Mouse (Mus musculus) forebrain, embryonic 15.5 days (tissue): ENCODE results near the gene Rhbg. TPM values are rescaled to one million over a fixed set of nuclear protein-coding genes. Genes with fewer than 3 reads are reported as not detected.

Experiments used
- ATAC-seq: fragments of 200-750 bp; cut with Nextera tagmentation; replicated peaks from 2 replicates; pipeline ENCODE4 v1.8.0; 2017; ENCODE audit warnings: mild to moderate bottlenecking, moderate TSS enrichment, moderate library complexity
- H3K27ac ChIP-seq: fragments of 300-500 bp; sonication (generic); replicated peaks from 2 replicates; pipeline ENCODE4 v1.5.1; 2015; ENCODE audit warnings: mild to moderate bottlenecking, inconsistent platforms
- H3K27me3 ChIP-seq: fragments of 300-500 bp; sonication (generic); 2 replicates; pipeline ENCODE4 v1.6.1; 2015; ENCODE audit warnings: inconsistent platforms
- H3K36me3 ChIP-seq: fragments of 300-500 bp; sonication (generic); 2 replicates; pipeline ENCODE4 v1.6.1; 2015; ENCODE audit warnings: mild to moderate bottlenecking, inconsistent platforms
- H3K4me1 ChIP-seq: fragments of 300-500 bp; sonication (generic); 2 replicates; pipeline ENCODE4 v1.6.1; 2015; ENCODE audit warnings: inconsistent platforms
- H3K4me2 ChIP-seq: fragments of 300-500 bp; sonication (generic); replicated peaks from 2 replicates; pipeline ENCODE4 v1.6.1; 2015; ENCODE audit warnings: mild to moderate bottlenecking, inconsistent platforms
- H3K4me3 ChIP-seq: fragments of 300-500 bp; sonication (generic); 2 replicates; pipeline ENCODE4 v1.5.1; 2015; ENCODE audit warnings: mild to moderate bottlenecking, inconsistent platforms
- H3K9ac ChIP-seq: fragments of 300-500 bp; sonication (generic); replicated peaks from 2 replicates; pipeline ENCODE4 v1.6.1; 2015; ENCODE audit warnings: mild to moderate bottlenecking, inconsistent platforms
- H3K9me3 ChIP-seq: fragments of 300-500 bp; sonication (generic); 2 replicates; pipeline ENCODE4 v1.6.1; 2016; ENCODE audit warnings: inconsistent platforms
- WGBS: fragments of 180-500 bp; shearing (Covaris S2); methylation state at CpG from one replicate; pipeline ENCODE4 v1.1.7; 2015; ENCODE audit warnings: mixed read lengths; 5-methylcytosine and 5-hydroxymethylcytosine counted together
- polyA plus RNA-seq: library from polyadenylated mRNA; unstranded; fragments of >200 nt; fragmentation: Nextera tagmentation; extraction: Ambion mirVana; gene quantifications from 2 replicates; pipeline ENCODE4 v1.2.1, GENCODE M21; 2015

Gene Rhbg
- polyA plus RNA-seq, 1 experiment from 2014 or later = 0.14 TPM

DNA sequence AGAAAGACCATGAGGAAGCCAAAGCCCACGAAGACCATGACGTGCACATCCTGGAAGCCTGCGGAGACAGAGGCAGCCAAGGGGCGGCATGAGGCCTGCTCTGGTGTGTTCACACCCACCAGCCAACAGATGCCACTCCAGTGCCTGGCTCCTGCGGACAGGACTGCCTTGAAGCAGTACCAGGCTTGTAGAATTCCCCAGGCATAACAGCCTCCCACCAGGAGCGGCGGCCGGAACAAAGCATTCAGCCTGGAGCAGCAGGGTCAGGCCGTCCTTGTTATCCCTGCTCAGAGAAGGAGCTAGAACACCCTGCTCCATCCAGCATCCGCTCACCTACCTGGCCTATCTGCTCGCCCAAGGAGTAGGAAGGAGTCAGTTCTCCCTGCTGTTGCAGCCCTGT lies 6.1 kb downstream of the Rhbg start:
- no peak for ATAC-seq
- peaks cover 3% of the 10 kb centered on the region; the same call in 1 of the 2 replicates for H3K27me3 ChIP-seq
- WGBS = 52% methylated on average over 11 of the region's 11 CpGs

DNA sequence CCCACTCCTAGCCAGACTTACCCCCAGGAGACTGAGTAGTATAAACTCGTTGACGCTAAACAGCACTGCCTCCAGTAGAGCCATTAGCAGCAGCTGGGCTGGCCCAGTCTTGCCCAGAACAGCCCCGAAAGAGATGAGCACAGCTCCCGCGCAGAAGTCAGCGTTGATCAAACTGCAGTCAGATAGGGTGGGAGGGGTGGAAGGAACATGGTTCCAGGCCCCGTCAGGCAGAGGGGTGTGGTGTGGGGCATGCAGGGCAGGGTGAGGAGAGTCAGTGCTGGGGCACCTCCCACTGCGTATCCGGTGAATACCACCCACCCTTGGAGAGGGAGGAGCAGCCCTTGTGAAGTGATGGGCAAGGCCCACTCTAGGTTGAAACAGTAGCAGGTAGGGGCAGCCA lies 6.8 kb downstream of the Rhbg start:
- Histone ChIP-seq H3K36me3 (no peaks in the 10 kb centered on the region), H3K4me1 (peaks cover 9% of the 10 kb centered on the region), H3K4me3 (no peak overlapping the region), H3K27ac (no peak overlapping the region), H3K9me3 (no peaks in the 10 kb centered on the region), H3K4me2 (no peak overlapping the region), H3K27me3 (no peaks in the 10 kb centered on the region), H3K9ac (no peak overlapping the region)
- ATAC-seq = no peak
- WGBS = 78% methylated on average over 9 of the region's 9 CpGs

More for the DNA sequence above, 6.1 kb downstream of the Rhbg start:
- Histone ChIP-seq H3K4me1 (peaks cover 1% of the 10 kb centered on the region; the same call in 1 of the 2 replicates), H3K4me2 (no peak overlapping the region), H3K9ac (no peak overlapping the region), H3K4me3 (no peak overlapping the region), H3K36me3 (no peaks in the 10 kb centered on the region), H3K27ac (no peak overlapping the region), H3K9me3 (no peaks in the 10 kb centered on the region)

DNA sequence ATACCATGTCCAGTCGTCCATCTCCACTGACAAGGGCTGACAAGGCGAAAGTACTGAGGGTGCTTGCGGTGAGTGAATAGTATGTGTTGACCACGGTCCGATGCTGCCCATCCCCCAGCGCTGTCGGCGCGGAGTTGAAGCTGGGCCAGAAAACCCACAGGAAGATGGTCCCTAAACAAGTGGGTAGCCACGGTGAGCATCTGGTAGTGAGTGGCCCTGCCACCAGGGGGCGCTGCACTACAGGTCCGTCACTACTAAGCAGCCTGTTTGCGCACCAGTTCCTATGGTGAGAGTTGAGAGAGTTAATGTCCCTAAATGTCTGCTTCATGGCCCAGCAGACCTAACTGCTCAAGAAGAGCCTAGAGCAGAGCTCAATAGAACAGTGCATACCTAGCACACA lies 8.7 kb downstream of the Rhbg start:
- Histone ChIP-seq H3K4me2 (no peak overlapping the region), H3K4me1 (peaks cover 27% of the 10 kb centered on the region), H3K9ac (no peak overlapping the region), H3K27ac (no peak overlapping the region), H3K27me3 (no peaks in the 10 kb centered on the region), H3K9me3 (no peaks in the 10 kb centered on the region), H3K4me3 (no peak overlapping the region), H3K36me3 (no peaks in the 10 kb centered on the region)
- WGBS = 19% methylated on average over 13 of the region's 13 CpGs
- ATAC-seq = no peak

DNA sequence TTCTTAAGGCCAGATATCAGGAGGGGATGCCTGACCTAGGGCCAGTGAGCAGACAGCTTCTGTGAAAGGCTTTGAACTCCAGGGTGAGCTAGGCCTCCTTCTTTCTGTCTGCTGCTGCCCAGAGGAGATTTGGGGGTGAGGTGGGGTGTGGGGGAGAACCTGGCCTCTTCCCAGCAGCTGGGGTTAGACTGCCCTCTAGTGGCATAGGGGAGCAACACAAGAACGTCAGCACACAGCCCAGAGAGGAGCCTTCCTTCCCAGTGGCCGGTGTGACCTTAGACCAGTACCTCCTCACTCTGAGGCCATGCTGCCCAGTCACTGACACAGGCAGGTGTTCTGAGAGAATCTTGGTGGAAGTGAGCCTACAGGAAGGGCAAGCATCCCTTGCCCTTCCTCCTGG lies 10.4 kb downstream of the Rhbg start:
- Histone ChIP-seq H3K36me3 (no peaks in the 10 kb centered on the region), H3K4me3 (no peak overlapping the region), H3K9me3 (no peaks in the 10 kb centered on the region), H3K4me1 (peaks cover 45% of the 10 kb centered on the region), H3K27ac (no peak overlapping the region), H3K4me2 (no peak overlapping the region), H3K9ac (no peak overlapping the region), H3K27me3 (no peaks in the 10 kb centered on the region)
- ATAC-seq = no peak
- 7% methylated on average over 2 of the region's 2 CpGs for WGBS

DNA sequence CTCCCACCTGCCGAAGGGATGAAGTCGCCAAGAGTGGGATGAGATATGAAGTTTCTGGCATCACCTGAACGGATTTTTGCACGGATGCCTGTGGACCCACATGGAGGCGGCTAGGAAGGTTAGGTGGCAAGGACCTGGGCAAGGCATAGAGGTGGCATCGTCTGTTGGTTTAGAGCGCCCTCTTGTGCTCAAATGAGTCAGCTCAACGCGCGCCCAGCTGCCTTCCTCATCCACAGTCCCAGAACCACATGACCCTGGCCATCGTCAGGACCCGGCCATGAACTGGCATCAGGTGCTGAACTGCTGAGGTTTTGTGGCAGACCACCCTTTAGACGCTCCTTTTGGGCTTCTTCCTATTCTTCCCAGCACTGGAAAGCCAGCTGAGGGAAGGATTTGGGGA lies 12.0 kb downstream of the Rhbg start:
- Histone ChIP-seq H3K27me3 (no peaks in the 10 kb centered on the region), H3K9me3 (no peaks in the 10 kb centered on the region), H3K36me3 (no peaks in the 10 kb centered on the region), H3K4me1 (peaks cover 60% of the 10 kb centered on the region), H3K9ac (peak overlapping the region; percentile 23; the same call in 1 of the 2 replicates), H3K27ac (peak overlapping the region; percentile 99), H3K4me3 (no peak overlapping the region), H3K4me2 (peak overlapping the region; percentile 20; the same call in 1 of the 2 replicates)
- peak; percentile 59 for ATAC-seq
- under 1% methylated on average over 13 of the region's 13 CpGs for WGBS

DNA sequence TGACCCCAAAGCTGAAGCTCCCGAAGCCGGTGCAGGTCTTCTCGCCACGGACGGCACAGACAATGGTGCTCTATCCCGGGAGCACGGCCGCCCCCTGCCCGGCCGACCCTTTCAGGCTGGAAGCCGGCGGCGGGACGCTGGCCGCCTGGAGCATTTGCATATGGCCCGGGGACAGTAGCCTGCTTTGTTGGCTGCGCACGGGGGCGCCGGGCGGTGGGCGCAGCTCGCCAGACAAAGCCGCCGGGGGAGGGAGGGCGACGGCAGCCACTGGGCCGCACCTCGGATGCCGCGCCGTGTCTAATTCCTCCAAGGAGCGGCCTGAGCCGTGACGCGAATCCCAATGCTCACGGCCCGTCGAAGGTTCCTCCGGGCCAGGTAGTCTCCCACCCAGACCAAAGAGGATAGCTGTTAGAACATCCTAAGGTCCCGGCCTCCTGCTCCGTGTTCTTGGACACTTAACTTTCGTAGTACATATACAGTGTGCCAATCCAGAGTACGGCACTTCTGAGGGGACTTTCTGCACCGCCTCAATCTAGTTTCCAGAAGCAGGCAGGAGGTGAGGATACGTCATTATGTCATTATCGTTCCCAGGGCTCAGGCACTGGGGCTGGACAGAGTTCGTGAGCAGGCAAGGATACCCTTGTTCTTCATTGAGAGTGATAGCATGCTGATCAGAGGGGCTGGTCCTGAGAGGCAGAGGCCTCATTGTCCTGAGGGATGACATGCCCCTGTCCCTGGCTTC lies 13.3 kb downstream of the Rhbg start:
- H3K9ac ChIP-seq = peak overlapping the region; percentile 41
- H3K27ac ChIP-seq = peak overlapping the region; percentile 99
- peak overlapping the region; percentile 15 for H3K4me3 ChIP-seq
- WGBS = 1% methylated on average over 46 of the region's 48 CpGs
- peak overlapping the region; percentile 44 for H3K4me2 ChIP-seq
- H3K9me3 ChIP-seq = no peaks in the 10 kb centered on the region
- 0 out of 2 replicates have a peak, but pooled peaks have one; percentile 5 for ATAC-seq
- no peaks in the 10 kb centered on the region for H3K27me3 ChIP-seq
- H3K36me3 ChIP-seq = no peaks in the 10 kb centered on the region
- peaks cover 73% of the 10 kb centered on the region for H3K4me1 ChIP-seq

DNA sequence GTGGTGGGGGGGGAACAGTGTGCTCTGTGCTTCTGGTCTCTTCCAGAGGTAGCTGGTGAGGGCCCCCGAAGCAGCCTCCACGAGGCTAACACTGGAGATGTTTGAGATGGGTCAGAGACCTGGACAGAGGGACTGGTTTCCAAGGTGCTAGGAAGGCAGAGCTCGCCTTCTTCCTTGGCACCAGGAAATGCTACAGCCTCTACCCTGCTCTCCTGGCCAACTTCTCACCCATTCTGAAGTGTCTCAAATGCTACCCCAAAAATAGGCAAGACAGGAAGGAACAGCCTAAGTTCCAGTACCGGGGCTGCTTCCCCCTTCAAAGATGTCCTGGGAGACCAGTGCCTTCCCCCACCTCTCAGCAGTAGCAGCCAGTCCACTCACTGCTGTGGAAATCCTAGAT lies 15.1 kb downstream of the Rhbg start:
- Histone ChIP-seq H3K9ac (0 out of 2 replicates have a peak overlapping the region, but pooled peaks have one; percentile 5), H3K27me3 (no peaks in the 10 kb centered on the region), H3K27ac (peak overlapping the region; percentile 99), H3K4me1 (peaks cover 84% of the 10 kb centered on the region), H3K4me3 (no peak overlapping the region), H3K36me3 (no peaks in the 10 kb centered on the region), H3K9me3 (no peaks in the 10 kb centered on the region), H3K4me2 (no peak overlapping the region)
- 45% methylated on average over 4 of the region's 4 CpGs for WGBS
- no peak for ATAC-seq

DNA sequence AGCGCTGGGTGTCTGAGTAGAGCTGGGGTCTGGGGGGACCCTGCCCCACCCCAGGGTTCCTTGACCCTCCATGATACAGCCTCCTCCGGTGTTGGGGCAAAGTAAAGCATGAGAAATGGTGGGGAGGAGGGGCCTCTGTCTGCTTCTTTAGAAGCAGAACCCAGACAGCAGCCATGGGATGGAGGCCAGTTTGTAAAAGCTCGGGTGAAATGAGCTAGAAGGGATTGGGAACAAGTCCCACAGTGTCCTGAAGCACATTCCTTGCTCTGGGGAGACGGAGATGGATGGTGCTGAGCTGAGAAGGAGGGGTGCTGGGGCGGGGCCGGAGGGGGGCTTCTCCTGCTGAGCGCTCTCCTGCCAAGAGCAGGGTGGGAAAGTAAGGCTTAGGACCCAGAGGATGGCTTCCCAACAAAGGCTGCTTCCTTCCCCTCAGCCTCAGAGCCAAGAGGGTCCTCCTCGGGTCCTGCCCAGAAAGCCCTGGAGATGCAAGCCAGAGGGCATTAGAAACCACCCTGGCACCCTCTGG lies 15.6 kb downstream of the Rhbg start:
- no peaks in the 10 kb centered on the region for H3K27me3 ChIP-seq
- no peaks in the 10 kb centered on the region for H3K9me3 ChIP-seq
- WGBS = 14% methylated on average over 8 of the region's 8 CpGs
- H3K27ac ChIP-seq = peak overlapping the region; percentile 99
- peak; percentile 75 for ATAC-seq
- H3K4me3 ChIP-seq = no peak overlapping the region
- peaks cover 89% of the 10 kb centered on the region for H3K4me1 ChIP-seq
- no peaks in the 10 kb centered on the region for H3K36me3 ChIP-seq
- 0 out of 2 replicates have a peak overlapping the region, but pooled peaks have one; percentile 5 for H3K9ac ChIP-seq
- no peak overlapping the region for H3K4me2 ChIP-seq

DNA sequence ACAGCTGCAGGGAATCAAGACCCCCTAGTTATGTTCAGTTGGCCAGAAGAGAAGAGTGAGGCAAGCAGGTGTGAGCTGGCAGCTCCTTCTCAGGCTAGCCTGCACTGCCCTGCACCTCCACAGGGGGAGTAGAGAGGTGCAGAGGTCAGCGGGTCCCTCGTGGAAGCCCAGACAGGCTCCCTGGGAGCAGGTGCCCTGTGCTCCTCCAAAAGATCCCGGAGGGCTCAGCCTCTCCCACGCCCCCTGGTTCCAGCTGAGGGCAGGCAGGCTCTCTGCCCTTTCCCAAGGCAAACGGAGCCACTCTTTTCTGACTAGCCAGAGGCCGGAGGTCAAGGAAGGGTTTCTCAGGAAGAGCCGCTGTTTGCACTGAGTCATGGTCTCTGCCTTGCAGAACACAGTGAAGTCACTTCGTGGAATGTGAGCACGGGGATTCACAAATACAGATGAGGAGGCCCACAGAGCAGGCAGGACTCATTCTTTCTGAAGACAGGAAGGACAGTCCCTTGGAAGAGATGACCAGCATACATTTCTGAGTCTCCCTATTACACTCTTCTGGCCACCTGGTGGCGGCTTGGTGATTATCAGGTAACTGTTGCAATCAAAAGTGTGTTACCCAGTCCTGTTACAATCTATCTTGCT lies 16.8 kb downstream of the Rhbg start:
- Histone ChIP-seq H3K9ac (0 out of 2 replicates have a peak overlapping the region, but pooled peaks have one; percentile 10), H3K4me2 (no peak overlapping the region), H3K4me1 (peaks cover 93% of the 10 kb centered on the region), H3K9me3 (no peaks in the 10 kb centered on the region), H3K27ac (peak overlapping the region; percentile 99), H3K4me3 (no peak overlapping the region), H3K27me3 (no peaks in the 10 kb centered on the region), H3K36me3 (no peaks in the 10 kb centered on the region)
- ATAC-seq = no peak
- 5% methylated on average over 10 of the region's 10 CpGs for WGBS

DNA sequence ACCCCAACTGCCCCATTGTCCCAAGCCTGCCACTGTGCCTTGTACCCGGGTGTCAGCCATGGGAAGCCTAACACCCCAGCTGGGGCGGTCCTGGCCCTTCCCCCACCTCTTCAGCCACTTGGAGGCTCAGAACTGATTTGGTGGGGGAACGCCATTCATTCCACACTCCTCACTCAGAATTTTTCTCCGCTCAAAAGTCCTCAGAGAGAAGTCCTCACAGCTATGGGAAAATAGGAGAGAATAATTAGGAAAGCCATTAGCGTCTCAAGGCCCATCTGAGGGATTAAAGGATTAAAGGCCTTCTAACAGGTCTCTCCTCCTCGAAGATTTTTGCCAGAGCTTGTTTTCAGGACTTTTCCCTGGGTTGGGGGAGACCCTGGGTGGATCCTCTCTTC lies 17.4 kb downstream of the Rhbg start:
- 0 out of 2 replicates have a peak overlapping the region, but pooled peaks have one; percentile 10 for H3K9ac ChIP-seq

DNA sequence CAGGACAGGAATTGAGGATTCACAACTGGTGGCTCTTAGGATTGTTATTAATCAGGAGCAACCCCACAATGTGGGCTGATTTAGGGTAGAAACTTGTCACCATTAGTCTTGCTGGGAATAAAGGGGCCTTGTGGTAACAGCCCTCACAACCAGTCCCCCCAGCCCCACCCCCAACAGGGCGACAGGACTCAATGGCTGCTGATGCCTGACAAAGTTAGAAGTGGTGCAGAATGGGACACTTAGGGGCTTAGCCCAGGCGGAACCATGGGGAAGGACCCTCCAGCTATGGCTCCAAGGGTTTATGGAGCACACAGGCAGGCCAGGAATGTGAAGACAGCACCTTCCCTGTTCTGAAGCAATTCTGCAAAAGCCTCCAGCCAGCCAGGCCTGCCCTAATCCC lies 18.9 kb downstream of the Rhbg start:
- peaks cover 93% of the 10 kb centered on the region for H3K4me1 ChIP-seq
- H3K9ac ChIP-seq = no peak overlapping the region
- peak overlapping the region; percentile 99 for H3K27ac ChIP-seq
- no peak overlapping the region for H3K4me2 ChIP-seq
- H3K9me3 ChIP-seq = no peaks in the 10 kb centered on the region
- WGBS = 42% methylated on average over 2 of the region's 2 CpGs
- no peak for ATAC-seq
- H3K36me3 ChIP-seq = peaks cover 3% of the 10 kb centered on the region; the same call in 1 of the 2 replicates
- no peaks in the 10 kb centered on the region for H3K27me3 ChIP-seq
- no peak overlapping the region for H3K4me3 ChIP-seq

More for the DNA sequence above, 17.4 kb downstream of the Rhbg start:
- Histone ChIP-seq H3K36me3 (no peaks in the 10 kb centered on the region), H3K4me2 (no peak overlapping the region), H3K27me3 (no peaks in the 10 kb centered on the region), H3K4me3 (no peak overlapping the region), H3K4me1 (peaks cover 93% of the 10 kb centered on the region), H3K27ac (peak overlapping the region; percentile 99), H3K9me3 (no peaks in the 10 kb centered on the region)
- WGBS = 7% methylated on average over 6 of the region's 6 CpGs
- ATAC-seq = no peak

DNA sequence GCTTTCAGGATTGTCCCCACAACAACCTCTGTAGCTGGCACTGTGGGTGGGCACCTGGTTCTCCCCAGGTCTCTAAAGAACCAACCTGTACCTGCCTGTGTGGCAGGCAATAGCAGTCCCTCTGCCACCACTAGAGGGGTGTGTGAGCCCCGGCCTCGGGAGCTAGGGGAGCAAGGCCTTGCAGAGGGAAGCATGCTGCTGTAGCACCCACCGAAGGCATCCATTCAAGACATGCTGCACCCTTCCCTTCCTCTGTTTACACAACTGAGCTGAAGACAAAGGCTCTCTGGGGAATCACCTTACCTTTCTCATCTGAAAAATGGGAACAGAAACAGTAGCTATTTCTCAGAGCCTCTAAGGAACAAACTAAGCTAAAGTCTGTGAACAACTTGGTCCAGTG lies 19.3 kb downstream of the Rhbg start:
- no peak for ATAC-seq
- no peaks in the 10 kb centered on the region for H3K27me3 ChIP-seq
- WGBS = 6% methylated on average over 3 of the region's 3 CpGs
- no peaks in the 10 kb centered on the region for H3K9me3 ChIP-seq
- H3K9ac ChIP-seq = no peak overlapping the region
- H3K4me1 ChIP-seq = peaks cover 93% of the 10 kb centered on the region
- H3K4me2 ChIP-seq = no peak overlapping the region
- peak overlapping the region; percentile 99 for H3K27ac ChIP-seq
- H3K36me3 ChIP-seq = peaks cover 7% of the 10 kb centered on the region
- H3K4me3 ChIP-seq = no peak overlapping the region
